Mouse (Mus musculus): Measurements from ENCODE around the gene Fstl5. TPM values are rescaled to one million over a fixed set of nuclear protein-coding genes. Genes with fewer than 3 reads are reported as not detected.

The Fstl5 gene
- polyA plus RNA-seq (2014; fragmentation: Illumina TruSeq; extraction: RNeasy Lipid Tissue Mini Kit (QIAGEN cat#74804); ENCODE audit: low read depth, low replicate concordance) = 0.50 TPM

GRCm38 (mm10) chr3:76074060-76074707 is at the start of gene Fstl5:
Gene Fstl5, plus strand, starts transcription at chr3:76074270.

Other genes with a start within 250 kb of the Fstl5 start
- 8.4 TPM for gene Golim4, start 117.3 kb upstream of the Fstl5 start, polyA plus RNA-seq (2014; fragmentation: Illumina TruSeq; extraction: RNeasy Lipid Tissue Mini Kit (QIAGEN cat#74804); ENCODE audit: low read depth, low replicate concordance)

Measured in testis, adult 10 weeks (tissue).